Mouse (Mus musculus) hindbrain, embryonic 11.5 days (tissue): ENCODE data around the gene Vwa1. TPM values are rescaled to one million over a fixed set of nuclear protein-coding genes. Genes with fewer than 3 reads are reported as not detected.
"Not testable (repeated sequence)": the region's sequence is repeated elsewhere in the genome, so short reads cannot be mapped to it uniquely, and the experiment has no call there.

Experiments
- ATAC-seq: fragments of 200-750 bp; cut with Nextera tagmentation; 2 replicates; pipeline ENCODE4 v1.8.0; 2017; ENCODE audit warnings: mild to moderate bottlenecking, moderate TSS enrichment, moderate library complexity; ENCODE audit not compliant: low FRiP score
- DNase-seq: peaks from one replicate; pipeline ENCODE4 v3.0.0-alpha.2; 2015; ENCODE audit warnings: low spot score
- H3K27ac ChIP-seq: fragments of 300-500 bp; sonication (generic); 2 replicates; pipeline ENCODE4 v1.5.1; 2014; ENCODE audit warnings: mild to moderate bottlenecking, low read depth, low read length
- H3K27me3 ChIP-seq: fragments of 300-500 bp; sonication (generic); 2 replicates; pipeline ENCODE4 v1.6.1; 2014; ENCODE audit warnings: mild to moderate bottlenecking, low read length, moderate library complexity, mixed read lengths; ENCODE audit not compliant: control insufficient read depth, insufficient read depth
- H3K36me3 ChIP-seq: fragments of 300-500 bp; sonication (generic); 2 replicates; pipeline ENCODE4 v1.6.1; 2014; ENCODE audit warnings: mild to moderate bottlenecking, low read length, moderate library complexity, mixed read lengths; ENCODE audit not compliant: control insufficient read depth, insufficient read depth
- H3K4me1 ChIP-seq: fragments of 300-500 bp; sonication (generic); replicated peaks from 2 replicates; pipeline ENCODE4 v1.6.1; 2014; ENCODE audit warnings: low read length, mixed read lengths; ENCODE audit not compliant: control insufficient read depth, insufficient read depth
- H3K4me2 ChIP-seq: fragments of 300-500 bp; sonication (generic); replicated peaks from 2 replicates; pipeline ENCODE4 v1.6.1; 2014; ENCODE audit warnings: mild to moderate bottlenecking, low read depth, low read length
- H3K4me3 ChIP-seq: fragments of 300-500 bp; sonication (generic); 2 replicates; pipeline ENCODE4 v1.5.1; 2014; ENCODE audit warnings: low read depth, low read length
- H3K9ac ChIP-seq: fragments of 300-500 bp; sonication (generic); 2 replicates; pipeline ENCODE4 v1.6.1; 2014; ENCODE audit warnings: low read depth, low read length
- H3K9me3 ChIP-seq: fragments of 300-500 bp; sonication (generic); 2 replicates; pipeline ENCODE4 v1.6.1; 2016; ENCODE audit warnings: low read length; ENCODE audit not compliant: control insufficient read depth
- WGBS: fragments of 180-500 bp; shearing (Covaris S2); extraction: QIAGEN DNeasy Blood & Tissue Kit; methylation state at CpG from one replicate; pipeline ENCODE4 v1.1.7; 2014; 5-methylcytosine and 5-hydroxymethylcytosine counted together
- polyA plus RNA-seq: library from polyadenylated mRNA; unstranded; fragments of >200 nt; fragmentation: Nextera tagmentation; extraction: Ambion mirVana; gene quantifications from 2 replicates; pipeline ENCODE4 v1.2.1, GENCODE M21; 2014

Vwa1 gene
- polyA plus RNA-seq, 1 experiment from 2014 or later = 8.6 TPM

DNA sequence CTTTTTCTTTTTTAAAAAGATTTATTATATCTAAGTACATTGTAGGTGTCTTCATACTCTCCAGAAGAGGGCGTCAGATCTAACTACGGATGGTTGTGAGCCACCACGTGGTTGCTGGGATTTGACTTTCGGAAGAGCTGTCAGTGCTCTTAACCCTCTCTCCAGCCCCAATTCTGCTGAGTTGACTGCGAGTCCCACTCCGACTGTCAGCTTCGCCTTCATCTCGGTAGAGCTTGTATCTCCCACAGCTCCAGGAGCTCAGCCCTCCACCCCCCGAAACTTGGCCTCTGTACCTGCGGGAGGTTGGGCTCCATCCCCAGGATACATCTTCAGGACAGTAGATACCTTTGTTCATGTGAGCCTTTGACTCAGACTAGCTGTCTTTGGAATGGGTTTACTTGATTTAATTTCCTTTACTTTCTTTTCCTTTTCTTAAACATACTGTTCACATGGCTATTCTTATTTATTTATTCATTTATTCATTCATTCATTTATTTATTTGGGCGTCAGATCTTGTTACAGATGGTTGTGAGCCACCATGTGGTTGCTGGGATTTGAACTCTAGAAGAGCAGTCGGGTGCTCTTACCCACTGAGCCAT, 28.3 kb upstream of the Vwa1 start, which contains the start of gene Mrpl20:
Gene Mrpl20, plus strand, starts transcription at position 138 of the 599 bp plus-strand sequence.
- Histone ChIP-seq H3K4me2 (peak within 1 kb of the TSS; percentile 40), H3K36me3 (0 out of 2 replicates have a peak, but pooled peaks cover under 1% of the 10 kb centered on the region), H3K27me3 (no peaks in the 10 kb centered on the region), H3K9ac (peak within 1 kb of the TSS; percentile 73), H3K4me1 (peaks cover 6% of the 10 kb centered on the region; the same call in 1 of the 2 replicates), H3K9me3 (no peaks in the 10 kb centered on the region), H3K4me3 (peak within 1 kb of the TSS; percentile 73), H3K27ac (peak within 1 kb of the TSS; percentile 43; the same call in 1 of the 2 replicates)
- 10% methylated on average over 12 of the region's 12 CpGs for WGBS
- peak; percentile 33 for DNase-seq
- ATAC-seq = peak; percentile 52

DNA sequence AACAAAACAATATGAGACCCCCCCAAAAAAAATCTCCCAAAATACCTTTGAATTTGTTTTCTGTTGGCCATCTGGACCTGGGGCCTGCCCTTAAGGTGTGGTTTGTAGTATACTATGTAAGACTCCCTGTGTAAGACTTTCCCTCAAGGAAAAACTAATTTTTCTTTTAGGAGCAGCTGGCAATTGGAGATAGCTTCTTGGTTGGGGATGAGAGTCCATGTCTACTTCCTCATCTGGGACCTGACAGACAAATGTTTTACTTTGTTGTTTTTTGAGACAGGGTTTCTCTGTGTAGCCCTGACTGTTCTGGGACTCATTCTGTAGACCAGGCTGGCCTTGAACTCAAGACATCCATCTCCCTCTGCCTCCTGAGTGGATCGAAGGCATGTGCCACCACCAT, 27.6 kb upstream of the Vwa1 start:
- no peaks in the 10 kb centered on the region for H3K9me3 ChIP-seq
- H3K27me3 ChIP-seq = no peaks in the 10 kb centered on the region
- no peaks in the 10 kb centered on the region for H3K36me3 ChIP-seq
- ATAC-seq (no peak), DNase-seq (no peak)
- H3K27ac ChIP-seq = no peak overlapping the region
- 100% methylated on average over 1 of the region's 1 CpGs for WGBS
- H3K9ac ChIP-seq = no peak overlapping the region
- no peak overlapping the region for H3K4me2 ChIP-seq
- H3K4me3 ChIP-seq = no peak overlapping the region
- peaks cover 6% of the 10 kb centered on the region; the same call in 1 of the 2 replicates for H3K4me1 ChIP-seq

DNA sequence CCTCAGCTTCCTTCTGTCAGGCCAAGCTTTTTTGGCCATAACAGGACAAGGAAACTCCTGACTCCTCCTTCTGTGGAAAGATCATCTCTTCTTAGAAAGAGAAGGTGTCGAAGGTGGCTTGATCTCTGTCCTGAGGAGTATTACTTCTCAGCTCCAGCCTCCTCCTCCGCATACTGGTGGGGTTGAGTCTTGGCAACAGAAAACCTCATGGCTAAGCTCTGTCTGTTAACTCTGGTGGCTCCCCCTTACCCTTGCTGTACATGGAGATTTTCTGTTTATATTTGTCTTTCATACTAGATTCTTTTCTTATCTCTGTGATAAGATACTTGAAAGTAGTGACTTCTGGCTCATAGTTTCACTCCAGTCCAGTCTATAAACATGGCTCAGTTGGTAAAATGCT, 19.2 kb upstream of the Vwa1 start:
- no peaks in the 10 kb centered on the region for H3K4me1 ChIP-seq
- DNase-seq (no peak), ATAC-seq (no peak)
- no peak overlapping the region for H3K27ac ChIP-seq
- no peak overlapping the region for H3K4me2 ChIP-seq
- no peaks in the 10 kb centered on the region for H3K27me3 ChIP-seq
- no peaks in the 10 kb centered on the region for H3K9me3 ChIP-seq
- WGBS = 81% methylated on average over 2 of the region's 2 CpGs
- H3K36me3 ChIP-seq = no peaks in the 10 kb centered on the region
- H3K9ac ChIP-seq = no peak overlapping the region
- no peak overlapping the region for H3K4me3 ChIP-seq

DNA sequence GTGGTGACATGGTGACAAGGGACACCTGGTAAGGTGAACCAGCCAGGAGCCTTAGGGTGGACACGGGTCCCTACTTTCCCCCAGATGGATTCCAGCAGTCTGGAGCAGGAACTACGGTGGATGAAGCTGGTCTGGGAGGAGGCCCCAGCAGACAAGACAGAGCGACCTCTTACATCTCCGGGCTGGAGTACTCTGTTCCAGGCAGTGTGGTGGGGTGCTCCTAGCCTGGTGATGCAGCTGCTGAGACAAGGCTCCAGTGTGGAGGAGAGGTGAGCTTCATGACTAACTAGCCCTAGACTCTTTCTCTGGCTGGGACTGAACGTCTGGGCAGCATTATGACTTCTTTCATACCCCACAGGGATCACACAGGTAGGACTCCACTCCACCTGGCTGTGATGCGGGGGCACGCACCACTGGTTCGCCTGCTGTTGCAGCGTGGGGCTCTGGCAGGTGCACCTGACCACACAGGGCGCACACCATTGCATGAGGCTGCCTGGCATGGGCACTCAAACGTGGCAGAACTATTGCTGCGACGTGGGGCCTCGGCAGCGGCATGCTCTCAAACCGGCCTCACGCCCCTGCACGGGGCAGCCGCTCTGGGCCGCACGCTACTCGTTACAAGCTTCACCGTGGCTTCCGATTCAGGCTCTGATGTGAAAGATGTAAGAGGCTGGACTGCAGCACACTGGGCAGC, 16.9 kb upstream of the Vwa1 start:
- Histone ChIP-seq H3K9ac (no peak overlapping the region), H3K9me3 (no peaks in the 10 kb centered on the region), H3K27me3 (no peaks in the 10 kb centered on the region), H3K27ac (no peak overlapping the region), H3K36me3 (no peaks in the 10 kb centered on the region), H3K4me3 (no peak overlapping the region), H3K4me2 (no peak overlapping the region), H3K4me1 (no peaks in the 10 kb centered on the region)
- ATAC-seq (no peak), DNase-seq (no peak)
- 70% methylated on average over 24 of the region's 24 CpGs for WGBS

DNA sequence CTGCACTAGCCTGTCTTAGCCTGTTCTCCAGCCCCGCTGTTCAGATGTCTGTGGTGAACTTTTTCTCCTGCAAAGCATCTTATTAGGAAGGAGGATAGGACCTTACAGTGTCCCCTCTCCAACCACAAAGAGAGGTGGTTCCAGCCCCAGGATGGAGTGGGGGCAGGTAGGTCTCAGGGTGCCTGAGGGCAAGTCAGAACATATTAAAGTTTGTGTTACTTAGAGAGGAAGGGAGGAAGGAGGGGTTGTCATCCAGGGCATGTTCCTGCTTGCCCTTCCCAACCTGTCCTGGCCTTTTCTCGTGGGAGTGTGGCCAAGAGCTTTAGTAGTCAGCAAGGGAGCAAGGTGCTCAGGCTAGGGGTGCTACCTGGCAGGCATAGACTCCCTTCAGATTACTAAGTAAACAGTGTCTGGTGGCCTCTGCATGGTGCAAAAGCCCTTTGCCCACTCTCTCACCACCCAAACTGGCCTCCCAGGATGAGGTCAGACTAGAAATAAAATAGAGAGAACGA, 16.2 kb upstream of the Vwa1 start:
- DNase-seq (no peak), ATAC-seq (no peak)
- Histone ChIP-seq H3K27ac (no peak overlapping the region), H3K27me3 (no peaks in the 10 kb centered on the region), H3K36me3 (no peaks in the 10 kb centered on the region), H3K9ac (no peak overlapping the region), H3K4me3 (no peak overlapping the region), H3K9me3 (no peaks in the 10 kb centered on the region), H3K4me1 (no peaks in the 10 kb centered on the region), H3K4me2 (no peak overlapping the region)
- WGBS = 79% methylated on average over 3 of the region's 3 CpGs

DNA sequence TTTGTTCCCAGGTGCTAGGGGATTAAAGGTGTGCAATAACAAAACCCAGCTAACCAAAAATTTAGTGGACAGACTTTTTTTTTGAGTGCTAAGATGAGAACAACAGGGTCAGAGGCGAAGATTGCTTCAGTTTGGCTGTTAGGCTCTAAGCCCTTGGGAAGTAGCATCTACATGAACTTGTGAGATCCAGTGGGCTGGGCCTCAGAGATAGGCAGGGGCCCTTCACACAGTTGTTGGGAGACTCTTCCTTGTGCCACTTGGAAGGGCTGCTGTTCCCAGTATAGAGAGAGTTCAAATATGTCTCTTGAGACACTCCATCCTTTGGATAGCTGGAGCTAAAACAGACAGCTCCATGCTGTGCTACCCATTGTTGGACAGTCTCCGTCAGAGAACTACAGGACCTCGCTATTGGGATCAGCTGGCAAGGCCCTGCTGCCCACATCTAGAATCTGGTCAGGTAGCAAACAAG, 15.6 kb upstream of the Vwa1 start, which contains the start of gene Ankrd65:
Gene Ankrd65, plus strand, starts transcription at position 419 of the 469 bp plus-strand sequence.
- Histone ChIP-seq H3K36me3 (no peaks in the 10 kb centered on the region), H3K4me1 (no peaks in the 10 kb centered on the region), H3K27ac (no peak within 1 kb of the TSS), H3K9ac (no peak within 1 kb of the TSS), H3K27me3 (no peaks in the 10 kb centered on the region), H3K4me3 (no peak within 1 kb of the TSS), H3K9me3 (no peaks in the 10 kb centered on the region), H3K4me2 (no peak within 1 kb of the TSS)
- 75% methylated on average over 3 of the region's 3 CpGs for WGBS
- ATAC-seq (no peak), DNase-seq (no peak)

DNA sequence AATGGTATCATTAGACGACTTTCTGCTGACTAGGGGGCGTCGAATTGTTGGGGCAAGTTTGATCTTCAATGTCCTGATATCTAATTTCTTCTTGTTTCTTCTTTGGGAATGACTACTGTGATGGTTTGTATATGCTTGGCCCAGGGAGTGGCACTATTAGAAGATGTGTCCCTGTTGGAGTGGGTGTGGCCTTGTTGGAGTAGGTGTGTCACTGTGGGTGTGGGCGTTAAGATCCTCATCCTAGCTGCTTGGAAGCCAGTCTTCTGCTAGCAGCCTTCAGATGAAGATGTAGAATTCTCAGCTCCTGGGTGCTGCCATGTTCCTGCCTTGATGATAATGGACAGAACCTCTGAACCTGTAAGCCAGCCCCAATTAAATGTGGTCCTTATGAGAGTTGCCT, 14.3 kb upstream of the Vwa1 start:
- ATAC-seq, H3K9ac ChIP-seq, H3K9me3 ChIP-seq, H3K4me3 ChIP-seq, DNase-seq, H3K27ac ChIP-seq, H3K4me1 ChIP-seq, H3K36me3 ChIP-seq, H3K4me2 ChIP-seq, H3K27me3 ChIP-seq: not testable (repeated sequence)
- 81% methylated on average over 4 of the region's 4 CpGs for WGBS

DNA sequence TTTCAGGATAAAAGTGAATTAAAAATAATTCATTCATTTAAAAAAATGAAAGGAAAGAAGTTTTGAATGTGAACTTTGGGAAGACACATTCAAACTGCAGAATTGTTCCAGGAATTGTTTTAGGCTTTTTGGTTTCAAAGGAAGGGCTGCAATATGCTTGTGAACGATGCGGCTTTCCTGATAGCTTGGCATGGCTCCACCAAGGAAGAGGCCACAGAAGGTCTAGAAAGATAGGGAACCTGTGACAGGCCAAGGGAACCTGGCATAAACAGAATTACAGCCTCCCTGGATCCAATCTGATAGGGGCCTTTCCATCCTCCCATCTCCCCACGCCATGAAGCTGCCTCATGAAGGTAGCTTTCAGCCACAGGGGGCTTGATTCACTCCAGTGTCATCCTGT, 13.8 kb upstream of the Vwa1 start:
- ATAC-seq (no peak), DNase-seq (no peak)
- Histone ChIP-seq H3K4me2 (no peak overlapping the region), H3K9me3 (no peaks in the 10 kb centered on the region), H3K27ac (no peak overlapping the region), H3K9ac (no peak overlapping the region), H3K4me3 (no peak overlapping the region), H3K36me3 (no peaks in the 10 kb centered on the region), H3K27me3 (no peaks in the 10 kb centered on the region), H3K4me1 (no peaks in the 10 kb centered on the region)
- 79% methylated on average over 3 of the region's 3 CpGs for WGBS
